Mouse (Mus musculus) urinary bladder, postnatal 14 days (tissue): ENCODE measurements around the gene Thoc3.

ENCODE experiments used
- DNase-seq: peaks from one replicate; pipeline ENCODE4 v3.0.0; 2021; ENCODE audit warnings: low spot score

Gene Thoc3

GRCm38 (mm10) chr13:54443693-54444092 lies 25.0 kb downstream of the Thoc3 start:
- no peak for DNase-seq

GRCm38 (mm10) chr13:54439912-54440311 lies 28.7 kb downstream of the Thoc3 start:
- no peak for DNase-seq

GRCm38 (mm10) chr13:54438814-54439213 lies 29.8 kb downstream of the Thoc3 start:
- DNase-seq, result no peak

GRCm38 (mm10) chr13:54437083-54437482 lies 31.6 kb downstream of the Thoc3 start:
- DNase-seq, result no peak

- no peak for DNase-seq
Measured at GRCm38 (mm10) chr13:54436666-54437065, 32.0 kb downstream of the Thoc3 start.

GRCm38 (mm10) chr13:54431161-54431560 lies 37.5 kb downstream of the Thoc3 start:
- no peak for DNase-seq

GRCm38 (mm10) chr13:54430051-54430450 lies 38.6 kb downstream of the Thoc3 start:
- DNase-seq, result no peak

- DNase-seq, result no peak
Measured at GRCm38 (mm10) chr13:54428771-54429170, 39.9 kb downstream of the Thoc3 start.

GRCm38 (mm10) chr13:54426781-54427655 lies 41.6 kb downstream of the Thoc3 start:
- no peak for DNase-seq

- DNase-seq, result peak; percentile 38
Measured at GRCm38 (mm10) chr13:54425269-54425668, 43.4 kb downstream of the Thoc3 start.

- DNase-seq, result no peak
Measured at GRCm38 (mm10) chr13:54420226-54420625, 48.4 kb downstream of the Thoc3 start.

- no peak for DNase-seq
Measured at GRCm38 (mm10) chr13:54418781-54419327, 49.8 kb downstream of the Thoc3 start.

GRCm38 (mm10) chr13:54415059-54415458 lies 53.6 kb downstream of the Thoc3 start:
- no peak for DNase-seq

GRCm38 (mm10) chr13:54412721-54413120 lies 55.9 kb downstream of the Thoc3 start:
- DNase-seq, result no peak

GRCm38 (mm10) chr13:54412236-54412635 lies 56.4 kb downstream of the Thoc3 start:
- no peak for DNase-seq

- no peak for DNase-seq
Measured at GRCm38 (mm10) chr13:54411656-54412055, 57.0 kb downstream of the Thoc3 start.
